Mouse (Mus musculus) embryo, embryonic 10.5 days (tissue): ENCODE measurements around the gene H2al1o.
"Not testable (repeated sequence)": the region's sequence is repeated elsewhere in the genome, so short reads cannot be mapped to it uniquely, and the experiment has no call there.

ENCODE experiments used
- DNase-seq: peaks from one replicate; pipeline ENCODE4 v3.0.0-alpha.2; 2015; ENCODE audit warnings: low spot score

Gene H2al1o

DNA sequence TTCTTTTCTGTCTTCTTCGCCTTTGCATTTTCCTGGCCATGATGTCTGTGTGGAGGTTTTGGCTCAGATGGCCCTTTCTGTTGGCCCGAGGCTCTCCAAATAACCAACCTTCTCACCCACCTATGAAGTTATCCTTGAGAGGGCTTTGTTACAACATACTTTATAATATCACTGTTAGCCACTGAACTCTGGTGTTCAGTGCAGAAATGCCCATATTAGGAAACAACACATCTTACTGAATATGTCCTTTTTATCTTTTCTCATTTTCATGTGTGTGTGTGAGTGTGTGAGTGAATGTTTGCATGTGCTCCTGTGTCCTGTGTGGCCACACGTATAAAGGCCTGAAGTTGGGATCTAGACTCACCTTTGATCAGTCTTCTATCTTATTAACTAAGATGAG lies at the start of gene H2al1o:
Gene H2al1o (minus strand): TSS at position 101 of the 400 bp plus-strand sequence.
- DNase-seq: not testable (repeated sequence)

DNA sequence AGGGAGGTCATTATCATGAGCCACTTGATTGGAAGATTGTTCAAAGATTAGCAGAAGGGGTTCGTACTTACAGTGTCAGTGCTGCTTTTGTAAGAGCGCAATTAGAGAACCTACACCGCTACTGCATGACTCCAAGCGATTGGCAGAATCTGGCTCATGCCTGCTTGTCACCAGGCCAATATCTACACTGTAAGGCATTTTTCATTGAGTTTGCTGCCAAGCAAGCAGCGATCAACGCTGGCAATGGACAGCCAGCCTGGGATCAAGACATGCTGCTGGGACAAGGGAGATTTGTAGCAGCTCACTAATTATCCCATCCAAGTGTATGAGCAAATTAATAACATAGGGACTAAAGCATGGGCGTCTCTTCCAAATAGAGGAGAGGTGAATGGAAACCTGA lies 25.8 kb upstream of the H2al1o start:
- not testable (repeated sequence) for DNase-seq

DNA sequence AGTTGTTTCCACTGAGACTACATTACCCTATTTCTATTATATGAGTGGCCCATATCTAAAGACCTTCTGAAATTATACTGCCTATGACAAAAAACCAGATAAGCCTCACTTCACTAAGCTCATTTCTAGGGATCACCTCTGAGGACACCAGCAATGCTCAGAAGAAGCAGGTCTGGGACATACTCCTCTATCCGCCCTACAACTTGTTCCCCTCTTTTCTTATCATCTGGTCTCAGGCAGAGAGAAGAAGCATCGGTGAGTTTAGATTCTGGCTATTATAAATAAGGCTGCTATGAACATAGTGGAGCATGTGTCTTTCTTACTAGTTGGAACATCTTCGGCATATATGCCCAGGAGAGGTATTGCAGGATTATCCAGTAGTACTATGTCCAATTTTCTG lies 35.3 kb downstream of the H2al1o start:
- DNase-seq: no peak
